Mouse (Mus musculus): ENCODE data around the gene Gm10647.
"Not testable (repeated sequence)": the region's sequence is repeated elsewhere in the genome, so short reads cannot be mapped to it uniquely, and the experiment has no call there.

The Gm10647 gene

GRCm38 (mm10) chr9:66796739-66797138 lies at the start of gene Gm10647:
TSS of gene Gm10647 (plus strand) at chr9:66797039.
- DNase-seq, result no peak

GRCm38 (mm10) chr9:66748390-66748789 lies 48.4 kb upstream of the Gm10647 start:
- no peak for DNase-seq

GRCm38 (mm10) chr9:66752849-66753248 lies 44.0 kb upstream of the Gm10647 start:
- no peak for DNase-seq

- DNase-seq, result no peak
These were observed 35.8 kb upstream of the Gm10647 start for GRCm38 (mm10) chr9:66760991-66761390.

- no peak for DNase-seq
These were observed 28.1 kb upstream of the Gm10647 start for GRCm38 (mm10) chr9:66768721-66769120.

GRCm38 (mm10) chr9:66769275-66769674 lies 27.6 kb upstream of the Gm10647 start:
- DNase-seq, result no peak

- no peak for DNase-seq
These were observed 26.1 kb upstream of the Gm10647 start for GRCm38 (mm10) chr9:66770701-66771100.

- DNase-seq, result peak; percentile 46 to 51
These were observed 12.3 kb upstream of the Gm10647 start for GRCm38 (mm10) chr9:66784552-66784951.

- no peak for DNase-seq
These were observed 9.0 kb upstream of the Gm10647 start for GRCm38 (mm10) chr9:66787821-66788220.

GRCm38 (mm10) chr9:66794629-66795463 lies 2.0 kb upstream of the Gm10647 start:
- DNase-seq, result no peak

GRCm38 (mm10) chr9:66795464-66796324 lies 1.1 kb upstream of the Gm10647 start, which contains the start of gene Aph1b:
TSS of gene Aph1b (minus strand) at chr9:66795490.
- DNase-seq, result peak; percentile 91

GRCm38 (mm10) chr9:66801947-66802346 lies 5.1 kb downstream of the Gm10647 start:
- DNase-seq, result no peak

- DNase-seq, result not testable (repeated sequence)
These were observed 9.1 kb downstream of the Gm10647 start for GRCm38 (mm10) chr9:66805951-66806350.

- DNase-seq, result no peak
These were observed 16.6 kb downstream of the Gm10647 start for GRCm38 (mm10) chr9:66813392-66813791.

- no peak for DNase-seq
These were observed 24.2 kb downstream of the Gm10647 start for GRCm38 (mm10) chr9:66820996-66821395.

- DNase-seq, result peak; percentile 23 to 25
These were observed 25.4 kb downstream of the Gm10647 start for GRCm38 (mm10) chr9:66822255-66822654.

- DNase-seq, result peak; percentile 42 to 51
These were observed 29.2 kb downstream of the Gm10647 start for GRCm38 (mm10) chr9:66825990-66826389.

GRCm38 (mm10) chr9:66832366-66832908 lies 35.6 kb downstream of the Gm10647 start:
- peak in 1 of 2 experiments; percentile 12 for DNase-seq

- DNase-seq, result peak in 1 of 2 experiments; percentile 5
These were observed 37.0 kb downstream of the Gm10647 start for GRCm38 (mm10) chr9:66833851-66834250.

- DNase-seq, result peak; percentile 99 to 100
These were observed 37.7 kb downstream of the Gm10647 start, which contains the start of gene Aph1c for GRCm38 (mm10) chr9:66834318-66835096. TSS of gene Aph1c (minus strand) at chr9:66834726.

GRCm38 (mm10) chr9:66835097-66835480 lies 38.2 kb downstream of the Gm10647 start:
- no peak for DNase-seq

GRCm38 (mm10) chr9:66846822-66847221 lies 50.0 kb downstream of the Gm10647 start:
- DNase-seq, result no peak

Measured in B cell, adult 2 months (primary cell).